ENCODE assay signal across 8 mouse cellular contexts in the genomic region with DNA sequence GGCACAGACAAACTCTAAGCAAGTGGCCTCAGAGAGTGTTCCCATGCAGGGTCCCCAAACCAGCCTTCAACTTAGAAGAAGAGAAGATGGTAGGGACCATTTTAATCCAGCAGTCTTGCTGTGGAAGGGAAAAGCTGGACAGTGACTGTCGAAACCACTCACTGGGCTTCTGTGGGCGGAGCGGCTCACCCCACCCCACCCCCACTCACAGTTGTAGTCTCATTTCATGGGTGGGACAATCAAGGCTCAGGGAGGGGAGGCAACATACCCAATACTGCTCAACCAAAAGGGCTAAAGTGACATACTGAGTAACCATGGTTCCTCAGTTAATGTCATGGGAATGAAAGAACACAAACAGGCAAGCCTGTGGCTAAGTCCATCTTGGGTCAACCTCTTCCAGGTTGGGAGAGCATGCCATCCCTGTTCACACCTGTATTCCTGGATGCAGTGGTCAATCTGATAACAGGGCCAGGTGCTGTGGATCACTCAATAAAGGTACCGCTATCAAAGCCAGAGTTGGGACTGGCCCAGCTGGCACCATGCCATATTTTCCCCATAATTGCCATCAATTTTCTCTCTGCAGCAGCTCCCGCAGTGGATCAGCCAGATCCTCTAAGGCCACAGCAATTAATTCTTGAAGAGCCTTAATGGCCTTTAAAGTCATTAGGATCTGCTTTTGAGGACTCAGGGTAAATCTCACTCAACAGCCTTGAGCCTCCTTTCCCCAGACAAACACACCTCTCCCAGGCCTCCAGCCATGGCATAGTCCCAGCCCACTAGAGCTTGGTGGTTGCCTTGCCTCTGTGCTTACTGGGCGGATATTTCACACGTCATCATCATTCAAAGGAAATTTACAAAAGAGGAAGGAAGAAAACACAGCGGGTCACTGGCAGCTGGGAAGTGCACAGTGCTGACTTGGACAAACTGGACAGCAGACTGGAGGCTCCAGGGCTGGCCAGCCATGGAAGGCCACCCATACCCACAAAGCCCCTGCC.
DNase-seq lines count a peak whose midpoint lies in the region; ATAC-seq and TF ChIP-seq lines count a peak whose summit lies in the region.

No protein-coding gene starts in this region.

- H3K27me3 ChIP-seq in kidney, embryonic 14.5 days (ENCODE audit: control insufficient read depth, insufficient read depth, low read length) = no peaks in the 10 kb centered on the region
- H3K27me3 ChIP-seq in lung, postnatal 0 days (replicated peaks; ENCODE audit: insufficient read depth, low read length) = no peaks in the 10 kb centered on the region
- no peaks in the 10 kb centered on the region for H3K27me3 ChIP-seq in small intestine, adult 2 months (ENCODE audit: control insufficient read depth, insufficient read depth, low read length)

- peak; percentile 39 for DNase-seq in spleen, postnatal 10 days (ENCODE audit: low spot score in 2 of 2)
- DNase-seq in spleen, postnatal 14 days (ENCODE audit: low spot score in 2 of 2) = no peak
- DNase-seq in heart, adult 9 months (ENCODE audit: low spot score in 2 of 2) = peak; percentile 66 to 82
- DNase-seq in lung, postnatal 0 days (ENCODE audit: low spot score) = peak; percentile 93
- DNase-seq in urinary bladder, postnatal 4 days (ENCODE audit: low spot score in 2 of 2) = no peak
- DNase-seq in left cerebral cortex, adult 18-20 months (ENCODE audit: low spot score in 2 of 2) = no peak

- WGBS in kidney, embryonic 14.5 days = 59% methylated on average over 8 of the region's 8 CpGs
- WGBS in lung, postnatal 0 days = 37% methylated on average over 8 of the region's 8 CpGs
- WGBS in small intestine, adult 2 months = 19% methylated on average over 8 of the region's 8 CpGs

- TF ChIP-seq EP300 in lung, postnatal 0 days (IDR thresholded peaks at IDR 0.05) = peak; percentile 69

- peak overlapping the region; percentile 24; the same call in 1 of the 2 replicates for H3K27ac ChIP-seq in kidney, embryonic 14.5 days (ENCODE audit: low read depth, low read length)
- H3K27ac ChIP-seq in lung, postnatal 0 days (ENCODE audit: low read length) = peak overlapping the region; percentile 39; the same call in 1 of the 2 replicates
- H3K27ac ChIP-seq in small intestine, adult 2 months (ENCODE audit: insufficient read depth, low read depth, low read length) = peak overlapping the region; percentile 40

- peaks cover 43% of the 10 kb centered on the region for H3K4me1 ChIP-seq in kidney, embryonic 14.5 days (ENCODE audit: control insufficient read depth, insufficient read depth, low read length)
- H3K4me1 ChIP-seq in lung, postnatal 0 days (ENCODE audit: insufficient read depth, low read depth, low read length) = peaks cover 44% of the 10 kb centered on the region
- H3K4me1 ChIP-seq in small intestine, adult 2 months (ENCODE audit: control insufficient read depth, insufficient read depth, insufficient read length, low read length) = peaks cover 30% of the 10 kb centered on the region

- TF ChIP-seq CTCF in lung, postnatal 0 days (IDR thresholded peaks at IDR 0.05) = no peak
- no peak for TF ChIP-seq CTCF in small intestine, adult 2 months (IDR thresholded peaks at IDR 0.05; ENCODE audit: extremely low read depth, insufficient read length, insufficient replicate concordance, low read depth, low read length)

- H3K9me3 ChIP-seq in kidney, embryonic 14.5 days (ENCODE audit: control insufficient read depth, low read length) = no peaks in the 10 kb centered on the region
- no peaks in the 10 kb centered on the region for H3K9me3 ChIP-seq in lung, postnatal 0 days (ENCODE audit: low read length)

- H3K4me3 ChIP-seq in kidney, embryonic 14.5 days (ENCODE audit: low read length) = no peak overlapping the region
- H3K4me3 ChIP-seq in lung, postnatal 0 days (ENCODE audit: low read depth, low read length) = no peak overlapping the region
- H3K4me3 ChIP-seq in small intestine, adult 2 months (ENCODE audit: low read depth, low read length) = no peak overlapping the region

- H3K9ac ChIP-seq in kidney, embryonic 14.5 days (ENCODE audit: low read depth, low read length) = no peak overlapping the region
- H3K9ac ChIP-seq in lung, postnatal 0 days (replicated peaks; ENCODE audit: low read depth) = no peak overlapping the region

- TF ChIP-seq POLR2A in small intestine, adult 2 months (IDR thresholded peaks at IDR 0.05; ENCODE audit: low read depth, low read length) = no peak

- H3K4me2 ChIP-seq in kidney, embryonic 14.5 days (replicated peaks; ENCODE audit: low read depth, low read length) = no peak overlapping the region
- H3K4me2 ChIP-seq in lung, postnatal 0 days (replicated peaks; ENCODE audit: low read depth, low read length) = no peak overlapping the region; the same call in 1 of the 2 replicates

- H3K36me3 ChIP-seq in kidney, embryonic 14.5 days (ENCODE audit: control insufficient read depth, insufficient read depth, low read length) = no peaks in the 10 kb centered on the region
- H3K36me3 ChIP-seq in lung, postnatal 0 days (ENCODE audit: insufficient read depth, low read length) = no peaks in the 10 kb centered on the region
- H3K36me3 ChIP-seq in small intestine, adult 2 months (ENCODE audit: control insufficient read depth, insufficient read depth, low read length) = no peaks in the 10 kb centered on the region

- peak; percentile 18 for ATAC-seq in kidney, embryonic 14.5 days (ENCODE audit: low FRiP score, low TSS enrichment)
- peak; percentile 60 for ATAC-seq in lung, postnatal 0 days

Comparison
In these comparisons a context has a peak if more than half of its experiments do, and no peak if none do; other contexts are left out.
1. DNase-seq: peak in spleen, postnatal 10 days (2 of 2), heart, adult 9 months (2 of 2) and lung, postnatal 0 days (single experiment); none in spleen, postnatal 14 days (0 of 2), urinary bladder, postnatal 4 days (0 of 2) and left cerebral cortex, adult 18-20 months (0 of 2).
2. Peak in every context shown above with its lines, with median percentiles within 50 percentile points of each other: H3K27ac ChIP-seq.